Mouse (Mus musculus): Measurements from ENCODE around the gene Zbtb12.
"Not testable (repeated sequence)": the region's sequence is repeated elsewhere in the genome, so short reads cannot be mapped to it uniquely, and the experiment has no call there.

The Zbtb12 gene

GRCm38 (mm10) chr17:34879336-34879879, at the start of gene Zbtb12:
Gene Zbtb12, plus strand, starts transcription at chr17:34879483.
- no peak for DNase-seq (ENCODE audit: low read depth)

GRCm38 (mm10) chr17:34830776-34831175, 48.5 kb upstream of the Zbtb12 start:
- DNase-seq (ENCODE audit: low read depth) = not testable (repeated sequence)

- no peak for DNase-seq (ENCODE audit: low read depth)
Measured at GRCm38 (mm10) chr17:34836155-34836855, 43.0 kb upstream of the Zbtb12 start.

- peak; percentile 94 for DNase-seq (ENCODE audit: low read depth)
Measured at GRCm38 (mm10) chr17:34836856-34837221, 42.4 kb upstream of the Zbtb12 start, which contains the start of the genes Stk19 and Dxo. Gene Stk19, minus strand, starts transcription at chr17:34836945. Gene Dxo, plus strand, starts transcription at chr17:34837019.

GRCm38 (mm10) chr17:34837464-34838324, 41.6 kb upstream of the Zbtb12 start:
- no peak for DNase-seq (ENCODE audit: low read depth)

- DNase-seq (ENCODE audit: low read depth) = no peak
Measured at GRCm38 (mm10) chr17:34838785-34839184, 40.5 kb upstream of the Zbtb12 start.

GRCm38 (mm10) chr17:34840736-34841307, 38.5 kb upstream of the Zbtb12 start:
- no peak for DNase-seq (ENCODE audit: low read depth)

GRCm38 (mm10) chr17:34844884-34845283, 34.4 kb upstream of the Zbtb12 start:
- DNase-seq (ENCODE audit: low read depth) = no peak

- no peak for DNase-seq (ENCODE audit: low read depth)
Measured at GRCm38 (mm10) chr17:34847192-34847591, 32.1 kb upstream of the Zbtb12 start.

GRCm38 (mm10) chr17:34847615-34848014, 31.7 kb upstream of the Zbtb12 start:
- DNase-seq (ENCODE audit: low read depth) = no peak

GRCm38 (mm10) chr17:34849722-34850516, 29.4 kb upstream of the Zbtb12 start, which contains the start of the genes Skiv2l and Nelfe:
Gene Skiv2l, minus strand, starts transcription at chr17:34850210.
Gene Nelfe, plus strand, starts transcription at chr17:34850391.
- DNase-seq (ENCODE audit: low read depth) = peak; percentile 95

- DNase-seq (ENCODE audit: low read depth) = peak; percentile 15
Measured at GRCm38 (mm10) chr17:34850517-34851125, 28.7 kb upstream of the Zbtb12 start.

- DNase-seq (ENCODE audit: low read depth) = no peak
Measured at GRCm38 (mm10) chr17:34853511-34853910, 25.8 kb upstream of the Zbtb12 start.

- DNase-seq (ENCODE audit: low read depth) = no peak
Measured at GRCm38 (mm10) chr17:34854761-34855160, 24.5 kb upstream of the Zbtb12 start.

GRCm38 (mm10) chr17:34855825-34856224, 23.5 kb upstream of the Zbtb12 start:
- DNase-seq (ENCODE audit: low read depth) = peak; percentile 19

GRCm38 (mm10) chr17:34858670-34859069, 20.6 kb upstream of the Zbtb12 start:
- no peak for DNase-seq (ENCODE audit: low read depth)

GRCm38 (mm10) chr17:34860514-34860913, 18.8 kb upstream of the Zbtb12 start:
- DNase-seq (ENCODE audit: low read depth) = no peak

- DNase-seq (ENCODE audit: low read depth) = no peak
Measured at GRCm38 (mm10) chr17:34861704-34862415, 17.4 kb upstream of the Zbtb12 start.

GRCm38 (mm10) chr17:34862416-34863081, 16.7 kb upstream of the Zbtb12 start, which contains the start of gene Cfb:
Gene Cfb, minus strand, starts transcription at chr17:34862518.
- no peak for DNase-seq (ENCODE audit: low read depth)

- DNase-seq (ENCODE audit: low read depth) = no peak
Measured at GRCm38 (mm10) chr17:34865981-34866380, 13.3 kb upstream of the Zbtb12 start.

Data from c-Kit-positive CD71-positive TER-119-negative erythroid progenitor cells, embryonic 14.5 days (primary cell).